Mouse (Mus musculus): Measurements from ENCODE around the gene Ptpn22. TPM values are rescaled to one million over a fixed set of nuclear protein-coding genes. Genes with fewer than 3 reads are reported as not detected.
"Not testable (repeated sequence)": the region's sequence is repeated elsewhere in the genome, so short reads cannot be mapped to it uniquely, and the experiment has no call there.

The Ptpn22 gene
- polyA plus RNA-seq, 1 experiment from 2014 or later: 0.28 TPM

DNA sequence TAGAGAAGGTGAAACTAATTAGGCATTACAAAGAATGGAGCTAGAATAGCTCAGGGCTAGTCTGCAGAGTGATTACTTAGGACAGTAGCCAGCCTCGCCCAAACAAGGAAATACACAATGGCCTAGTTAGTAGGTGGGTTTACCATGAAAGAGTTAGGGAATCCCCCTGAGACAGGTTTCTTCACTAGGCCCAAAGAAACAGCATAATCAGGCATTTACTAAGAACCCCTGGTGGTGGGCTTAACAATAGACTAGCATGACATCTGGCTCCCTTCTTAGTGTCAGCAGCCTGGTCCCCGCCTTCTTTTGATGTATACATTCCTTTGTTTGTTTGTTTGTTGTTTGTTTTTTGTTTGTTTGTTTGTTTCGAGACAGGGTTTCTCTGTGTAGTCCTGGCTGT is 19.4 kb upstream of the Ptpn22 start:
- not testable (repeated sequence) for DNase-seq (ENCODE audit: low spot score); H3K9me3 ChIP-seq (replicated peaks); H3K27me3 ChIP-seq (ENCODE audit: low read depth, poor library complexity, severe bottlenecking); H3K4me1 ChIP-seq; H3K36me3 ChIP-seq; H3K27ac ChIP-seq; H3K4me3 ChIP-seq
- WGBS: 89% methylated on average over 3 of the region's 3 CpGs

DNA sequence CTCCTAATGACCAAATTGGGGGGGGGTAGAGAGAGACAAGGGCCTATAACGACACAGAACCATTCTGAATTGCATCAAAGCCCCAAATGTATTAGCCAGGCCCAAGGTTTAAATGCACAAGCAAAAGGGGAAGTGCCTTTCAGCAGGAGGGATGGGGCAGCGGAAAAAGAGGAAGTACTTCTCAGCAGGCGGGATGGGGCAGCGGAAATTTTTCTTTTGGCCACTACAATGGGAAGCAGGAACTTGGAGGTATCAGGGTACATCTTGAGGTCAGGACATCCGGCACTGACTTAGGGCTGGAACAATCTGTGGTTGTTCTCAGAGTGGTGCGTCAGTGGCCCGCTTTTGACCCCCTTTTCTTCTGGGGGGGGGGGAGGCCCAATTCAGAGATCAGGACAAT is 18.6 kb upstream of the Ptpn22 start:
- H3K36me3 ChIP-seq; DNase-seq (ENCODE audit: low spot score); H3K4me1 ChIP-seq; H3K9me3 ChIP-seq (replicated peaks); H3K27me3 ChIP-seq (ENCODE audit: low read depth, poor library complexity, severe bottlenecking); H3K4me3 ChIP-seq; H3K27ac ChIP-seq: not testable (repeated sequence)
- 96% methylated on average over 7 of the region's 7 CpGs for WGBS

DNA sequence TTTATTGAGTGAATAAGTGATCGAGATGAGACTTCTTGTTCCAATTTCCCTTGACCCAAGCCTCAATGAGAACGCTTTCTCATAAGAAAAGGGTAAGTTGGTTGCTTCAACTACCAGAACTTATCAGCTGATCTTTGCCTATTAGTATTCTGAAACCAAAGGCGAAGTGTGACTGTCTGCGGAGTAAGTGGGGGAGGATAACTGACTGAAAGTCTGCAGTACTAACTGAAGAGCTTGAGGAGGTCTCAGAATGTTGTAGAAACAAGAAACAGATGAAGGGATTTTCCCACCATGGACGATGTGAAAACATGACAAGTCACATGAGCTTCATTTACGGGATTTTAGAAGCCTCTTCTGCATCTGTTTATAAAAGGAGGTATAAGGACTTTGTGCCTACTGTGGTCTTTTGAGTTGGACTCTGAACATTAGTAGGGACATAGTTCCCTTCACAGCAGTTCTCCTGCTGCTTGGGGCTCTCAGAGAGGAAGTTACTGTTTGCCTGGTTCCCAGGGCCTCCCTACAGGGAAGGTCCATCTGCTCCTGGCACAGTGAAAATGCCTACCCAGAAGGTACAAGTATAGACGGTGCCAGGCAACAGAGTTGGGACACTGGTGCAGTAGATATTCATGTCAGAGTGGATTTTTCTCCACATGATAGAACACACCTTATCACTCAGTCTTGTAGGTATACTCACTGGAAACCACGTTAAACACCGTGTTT is 8.8 kb upstream of the Ptpn22 start:
- H3K27ac ChIP-seq: no peak overlapping the region
- no peak for DNase-seq (ENCODE audit: low spot score)
- no peak overlapping the region for H3K4me3 ChIP-seq
- no peaks in the 10 kb centered on the region for H3K27me3 ChIP-seq (ENCODE audit: low read depth, poor library complexity, severe bottlenecking)
- H3K36me3 ChIP-seq: no peaks in the 10 kb centered on the region
- WGBS: 84% methylated on average over 9 of the region's 9 CpGs
- H3K9me3 ChIP-seq (replicated peaks): no peaks in the 10 kb centered on the region
- no peaks in the 10 kb centered on the region for H3K4me1 ChIP-seq

DNA sequence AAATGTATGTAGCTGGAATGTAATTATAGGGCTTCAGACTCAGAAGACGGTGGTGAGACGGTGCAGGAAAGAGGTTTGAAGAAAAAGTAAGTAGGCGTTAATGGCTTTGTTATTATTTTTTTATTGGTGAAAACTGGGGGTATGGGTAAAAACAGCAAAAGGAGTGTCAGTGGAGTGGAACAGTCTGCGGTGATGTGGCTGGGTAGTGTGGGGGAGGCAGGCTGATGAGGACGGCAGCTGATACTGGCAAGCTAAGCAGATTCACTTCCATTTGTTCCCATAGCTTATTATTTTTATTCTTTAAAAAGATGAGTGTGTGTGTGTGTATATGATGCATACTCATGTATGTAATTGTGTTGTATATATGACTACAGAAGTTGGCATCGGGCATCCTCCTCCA is 8.1 kb upstream of the Ptpn22 start:
- Histone ChIP-seq H3K9me3 (replicated peaks) (no peaks in the 10 kb centered on the region), H3K4me3 (no peak overlapping the region), H3K4me1 (no peaks in the 10 kb centered on the region), H3K36me3 (no peaks in the 10 kb centered on the region), H3K27ac (no peak overlapping the region), H3K27me3 (ENCODE audit: low read depth, poor library complexity, severe bottlenecking) (no peaks in the 10 kb centered on the region)
- WGBS: 93% methylated on average over 6 of the region's 6 CpGs
- DNase-seq (ENCODE audit: low spot score): no peak

DNA sequence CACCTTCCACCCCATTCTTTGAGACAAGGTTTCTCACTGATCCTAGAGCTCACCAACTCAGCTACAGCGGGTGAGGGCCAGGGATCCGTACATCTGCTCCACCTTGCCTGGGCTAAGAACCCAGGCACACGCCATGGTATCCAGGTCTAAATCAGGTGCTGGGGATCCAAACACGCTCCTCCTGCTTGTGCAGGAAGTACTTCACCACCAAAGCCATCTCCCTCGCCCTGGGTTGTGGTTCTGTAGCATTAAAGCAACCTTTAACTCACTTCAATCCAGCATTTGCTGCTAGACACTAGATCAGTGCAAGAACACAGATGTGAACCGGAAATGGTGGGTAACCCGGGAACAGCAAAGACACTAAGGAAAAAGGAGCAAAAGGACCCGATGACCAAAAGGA is 7.7 kb upstream of the Ptpn22 start:
- no peak for DNase-seq (ENCODE audit: low spot score)
- no peaks in the 10 kb centered on the region for H3K27me3 ChIP-seq (ENCODE audit: low read depth, poor library complexity, severe bottlenecking)
- no peak overlapping the region for H3K27ac ChIP-seq
- no peaks in the 10 kb centered on the region for H3K36me3 ChIP-seq
- H3K4me1 ChIP-seq: no peaks in the 10 kb centered on the region
- no peak overlapping the region for H3K4me3 ChIP-seq
- H3K9me3 ChIP-seq (replicated peaks): no peaks in the 10 kb centered on the region
- 90% methylated on average over 8 of the region's 8 CpGs for WGBS

DNA sequence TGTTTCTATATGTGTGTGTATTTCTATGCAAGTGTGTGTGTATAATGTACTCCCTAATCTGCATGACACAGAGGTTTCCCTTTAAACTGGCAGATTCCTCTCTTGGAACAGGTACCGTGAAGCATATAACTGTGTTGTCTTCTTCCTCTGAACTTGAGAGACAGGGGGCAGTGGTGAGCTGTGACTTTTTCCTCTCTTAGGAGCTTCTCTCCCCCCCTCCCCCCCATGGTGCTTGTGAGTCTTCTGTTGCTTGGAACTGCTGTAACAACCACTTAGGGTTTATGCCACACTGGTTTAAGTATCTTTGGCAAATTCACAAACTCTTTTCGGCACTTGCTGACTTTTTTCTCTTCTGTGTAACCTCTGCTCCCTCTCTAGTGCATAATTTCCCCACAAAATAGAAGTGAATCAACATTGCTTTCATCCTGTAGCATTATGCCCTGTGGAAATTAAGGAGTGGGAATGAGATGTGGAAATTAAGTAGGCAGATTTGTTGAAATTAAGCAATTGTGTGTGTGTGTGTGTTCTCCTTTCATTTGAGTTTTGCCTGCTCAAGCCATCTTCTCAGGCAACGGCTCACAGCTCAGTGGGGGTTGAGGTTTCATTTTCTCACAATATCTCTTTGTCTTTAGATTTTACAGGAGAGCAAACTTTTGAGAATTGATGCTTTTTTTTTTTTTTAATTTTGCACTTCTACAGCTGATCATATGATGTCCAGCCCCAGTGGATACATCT is 6.9 kb upstream of the Ptpn22 start:
- Histone ChIP-seq H3K9me3 (replicated peaks) (no peaks in the 10 kb centered on the region), H3K27ac (no peak overlapping the region), H3K36me3 (no peaks in the 10 kb centered on the region), H3K4me3 (no peak overlapping the region), H3K4me1 (no peaks in the 10 kb centered on the region), H3K27me3 (ENCODE audit: low read depth, poor library complexity, severe bottlenecking) (no peaks in the 10 kb centered on the region)
- no peak for DNase-seq (ENCODE audit: low spot score)
- 74% methylated on average over 3 of the region's 3 CpGs for WGBS

DNA sequence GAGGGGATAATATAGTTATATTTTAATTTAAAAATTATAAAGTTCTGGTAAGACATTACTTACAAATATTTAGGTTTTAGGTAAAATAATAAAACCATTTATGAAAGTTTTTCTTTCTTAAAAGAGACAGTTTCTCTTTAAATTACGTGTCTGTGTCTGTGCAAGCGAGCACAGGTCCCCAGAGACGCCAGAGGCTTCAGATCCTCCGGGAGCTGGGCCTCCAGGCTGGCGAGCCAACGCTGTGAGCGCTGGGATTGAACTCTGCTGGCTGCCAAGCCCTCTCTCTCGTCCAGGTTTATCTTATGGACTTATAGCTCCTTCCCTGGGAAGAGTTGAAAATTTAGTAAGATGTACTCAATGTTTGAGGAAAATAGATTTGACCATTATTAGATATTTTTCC is 5.8 kb upstream of the Ptpn22 start:
- H3K27ac ChIP-seq: no peak overlapping the region
- DNase-seq (ENCODE audit: low spot score): no peak
- no peaks in the 10 kb centered on the region for H3K4me1 ChIP-seq
- H3K27me3 ChIP-seq (ENCODE audit: low read depth, poor library complexity, severe bottlenecking): no peaks in the 10 kb centered on the region
- 81% methylated on average over 8 of the region's 8 CpGs for WGBS
- no peaks in the 10 kb centered on the region for H3K36me3 ChIP-seq
- H3K9me3 ChIP-seq (replicated peaks): no peaks in the 10 kb centered on the region
- H3K4me3 ChIP-seq: no peak overlapping the region

DNA sequence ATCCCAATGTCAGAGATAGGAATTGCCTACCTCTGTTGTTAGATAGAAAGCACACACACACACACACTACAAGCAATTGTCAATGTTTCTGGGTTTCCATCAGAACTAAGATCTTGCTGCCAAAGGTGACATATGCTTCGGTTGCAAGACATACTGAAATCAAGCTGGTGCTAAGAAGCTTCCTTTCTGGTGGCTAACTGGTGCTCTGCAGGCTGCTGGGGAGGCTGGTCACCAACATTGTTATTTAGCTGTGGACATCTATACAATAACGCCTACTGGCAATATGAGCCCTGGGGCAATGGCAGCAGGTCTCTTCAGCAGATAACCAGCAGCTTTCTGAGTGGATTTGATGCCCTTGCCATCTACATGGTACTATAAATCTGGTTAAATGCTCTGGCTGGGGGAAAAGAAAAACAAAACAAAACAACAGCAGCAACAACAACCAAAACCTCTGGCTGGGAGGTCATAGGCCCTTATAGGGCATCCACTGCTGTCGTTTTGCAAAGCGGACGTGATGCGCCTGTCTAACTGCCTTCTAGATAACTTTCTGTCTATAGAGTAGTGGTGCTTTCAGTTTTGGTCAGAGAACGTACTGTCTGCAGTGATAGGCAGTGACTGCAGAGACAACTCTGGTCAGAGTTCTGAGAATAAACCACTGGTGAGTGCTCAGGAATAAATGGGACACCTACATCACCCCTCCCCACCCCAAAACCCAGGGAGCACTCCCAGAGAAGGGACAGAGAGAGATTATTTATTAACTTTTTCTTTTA is 2.4 kb upstream of the Ptpn22 start:
- Histone ChIP-seq H3K27me3 (ENCODE audit: low read depth, poor library complexity, severe bottlenecking) (no peaks in the 10 kb centered on the region), H3K4me1 (no peaks in the 10 kb centered on the region), H3K27ac (no peak overlapping the region), H3K4me3 (no peak overlapping the region), H3K36me3 (no peaks in the 10 kb centered on the region), H3K9me3 (replicated peaks) (no peaks in the 10 kb centered on the region)
- WGBS: 94% methylated on average over 7 of the region's 7 CpGs
- DNase-seq (ENCODE audit: low spot score): no peak

DNA sequence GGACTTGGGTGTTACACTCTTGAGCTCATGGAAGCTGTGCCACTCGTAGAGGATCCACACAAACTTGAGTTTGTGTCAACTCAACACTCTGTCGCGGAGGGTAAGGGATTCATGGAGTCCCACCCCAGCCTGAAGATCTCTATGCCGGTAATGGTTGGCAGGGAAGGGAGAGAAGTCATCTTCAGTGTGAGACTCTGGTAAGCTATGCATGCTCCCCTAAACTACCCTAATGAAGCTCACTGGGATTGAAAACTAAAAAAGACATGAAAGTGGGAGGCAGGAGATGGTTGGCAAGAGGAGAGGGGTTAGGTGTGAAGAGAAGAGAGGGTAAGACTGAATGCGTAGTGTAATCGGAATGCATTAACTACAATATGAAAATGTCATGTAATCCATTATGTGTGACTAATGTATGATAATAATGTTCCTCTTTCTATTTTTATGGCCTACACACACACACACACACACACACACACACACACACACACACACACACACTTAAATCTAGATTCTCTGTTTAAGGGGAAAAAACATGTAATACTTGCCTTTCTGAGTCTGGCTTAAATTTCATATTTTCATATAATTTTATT is 1.5 kb upstream of the Ptpn22 start:
- Histone ChIP-seq H3K4me1 (no peaks in the 10 kb centered on the region), H3K4me3 (no peak overlapping the region), H3K27me3 (ENCODE audit: low read depth, poor library complexity, severe bottlenecking) (no peaks in the 10 kb centered on the region), H3K9me3 (replicated peaks) (no peaks in the 10 kb centered on the region), H3K36me3 (no peaks in the 10 kb centered on the region), H3K27ac (no peak overlapping the region)
- WGBS: 92% methylated on average over 6 of the region's 6 CpGs
- DNase-seq (ENCODE audit: low spot score): no peak

DNA sequence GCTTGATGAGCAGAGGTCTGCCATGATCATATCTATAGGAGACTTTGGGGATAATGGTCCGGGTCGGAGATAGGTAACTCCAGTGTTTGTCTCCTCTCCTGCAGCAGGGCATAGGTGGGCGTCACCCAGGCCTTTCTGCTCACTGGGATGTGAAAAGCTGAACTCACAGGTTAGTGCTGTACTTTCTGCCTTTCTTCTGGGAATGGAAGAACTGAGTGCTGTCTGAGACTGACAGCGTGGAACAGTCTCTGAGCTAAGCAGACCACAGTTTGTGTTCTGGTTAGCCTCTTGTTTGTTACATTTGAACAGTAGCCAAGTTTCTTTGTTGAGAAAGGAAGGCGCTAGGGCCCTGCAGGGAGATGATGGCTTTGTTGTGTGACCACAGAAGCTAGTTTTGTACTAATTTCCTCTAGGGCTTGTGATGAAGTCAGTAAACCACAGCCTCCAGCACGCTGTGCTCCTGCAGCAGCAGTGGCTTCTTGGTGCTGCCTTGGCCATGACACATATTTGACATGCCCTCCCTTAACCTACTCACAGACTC is 326 bp downstream of the Ptpn22 start:
- no peaks in the 10 kb centered on the region for H3K36me3 ChIP-seq
- no peaks in the 10 kb centered on the region for H3K9me3 ChIP-seq (replicated peaks)
- no peak overlapping the region for H3K27ac ChIP-seq
- H3K4me3 ChIP-seq: no peak overlapping the region
- no peak for DNase-seq (ENCODE audit: low spot score)
- no peaks in the 10 kb centered on the region for H3K4me1 ChIP-seq
- H3K27me3 ChIP-seq (ENCODE audit: low read depth, poor library complexity, severe bottlenecking): no peaks in the 10 kb centered on the region
- WGBS: 83% methylated on average over 6 of the region's 6 CpGs

DNA sequence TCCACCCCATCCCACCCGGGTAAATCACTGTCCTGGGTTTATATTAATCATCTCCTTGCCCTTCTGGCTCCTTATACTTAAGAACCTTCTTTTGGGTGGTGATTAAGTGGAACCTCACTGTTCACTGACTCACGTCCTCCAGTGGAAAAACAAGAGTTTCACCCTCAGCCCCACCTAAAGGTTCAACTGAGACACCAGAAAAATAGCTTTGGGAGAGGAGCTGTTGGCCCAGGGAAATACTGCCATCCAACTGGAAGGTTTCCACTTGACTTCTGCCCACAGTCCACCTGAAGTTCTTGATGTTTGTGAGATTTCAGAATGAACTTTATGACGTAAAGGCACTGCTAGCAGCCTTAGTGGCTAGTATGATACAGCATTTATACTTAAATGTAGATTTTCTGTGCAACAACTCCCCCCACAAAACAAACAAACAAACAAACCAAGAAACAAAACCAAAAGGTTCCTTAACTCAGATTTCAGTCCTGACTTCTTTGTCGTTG is 3.2 kb downstream of the Ptpn22 start:
- Histone ChIP-seq H3K36me3 (no peaks in the 10 kb centered on the region), H3K9me3 (replicated peaks) (no peaks in the 10 kb centered on the region), H3K4me1 (no peaks in the 10 kb centered on the region), H3K27me3 (ENCODE audit: low read depth, poor library complexity, severe bottlenecking) (no peaks in the 10 kb centered on the region), H3K27ac (no peak overlapping the region), H3K4me3 (no peak overlapping the region)
- 77% methylated on average over 4 of the region's 4 CpGs for whole genome bisulfite sequencing
- no peak for DNase-seq (ENCODE audit: low spot score)

DNA sequence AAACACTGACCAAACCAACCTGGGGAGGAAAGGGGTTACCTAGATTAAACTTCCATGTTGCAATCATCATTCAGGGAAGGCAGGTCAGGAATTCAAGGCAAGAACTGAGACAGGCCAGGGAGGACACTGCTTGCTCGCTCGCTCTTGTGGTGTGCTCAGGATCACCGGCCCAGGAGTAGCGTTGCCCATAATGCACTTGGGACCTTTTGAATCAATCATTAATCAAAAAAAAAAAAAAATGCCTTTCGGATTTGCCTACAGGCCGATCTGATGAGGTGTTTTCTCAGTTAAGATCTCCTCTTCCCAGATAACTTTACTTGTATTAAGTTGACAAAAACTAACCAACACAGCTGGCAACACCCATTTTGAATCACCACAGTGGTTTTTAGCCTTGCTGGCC is 4.6 kb downstream of the Ptpn22 start:
- no peak for DNase-seq (ENCODE audit: low spot score)
- no peaks in the 10 kb centered on the region for H3K36me3 ChIP-seq
- H3K4me1 ChIP-seq: no peaks in the 10 kb centered on the region
- H3K27me3 ChIP-seq (ENCODE audit: low read depth, poor library complexity, severe bottlenecking): no peaks in the 10 kb centered on the region
- H3K4me3 ChIP-seq: no peak overlapping the region
- H3K9me3 ChIP-seq (replicated peaks): no peaks in the 10 kb centered on the region
- 91% methylated on average over 6 of the region's 6 CpGs for WGBS
- H3K27ac ChIP-seq: no peak overlapping the region
